Mouse (Mus musculus) embryo, embryonic 9.5 days (tissue): Measurements from ENCODE around the gene Arl3.
"Not testable (repeated sequence)": the region's sequence is repeated elsewhere in the genome, so short reads cannot be mapped to it uniquely, and the experiment has no call there.

ENCODE experiments used
- DNase-seq: peaks from one replicate; pipeline ENCODE4 v3.0.0-alpha.2; 2017; ENCODE audit errors: extremely low spot score

Arl3 gene

GRCm38 (mm10) chr19:46591575-46591974, 18.6 kb upstream of the Arl3 start:
- DNase-seq, result no peak

GRCm38 (mm10) chr19:46587823-46588508, 15.0 kb upstream of the Arl3 start:
- peak; percentile 84 for DNase-seq

GRCm38 (mm10) chr19:46575196-46575595, 2.2 kb upstream of the Arl3 start:
- no peak for DNase-seq

- no peak for DNase-seq
Measured at GRCm38 (mm10) chr19:46573990-46574389, 992 bp upstream of the Arl3 start.

GRCm38 (mm10) chr19:46572548-46572947, 450 bp downstream of the Arl3 start:
- DNase-seq, result no peak

GRCm38 (mm10) chr19:46571878-46572244, 1.1 kb downstream of the Arl3 start:
- peak; percentile 29 for DNase-seq

GRCm38 (mm10) chr19:46571211-46571877, 1.7 kb downstream of the Arl3 start:
- DNase-seq, result not testable (repeated sequence)

GRCm38 (mm10) chr19:46564043-46564462, 8.9 kb downstream of the Arl3 start:
- no peak for DNase-seq

GRCm38 (mm10) chr19:46563603-46564002, 9.4 kb downstream of the Arl3 start:
- no peak for DNase-seq

GRCm38 (mm10) chr19:46562581-46563515, 10.2 kb downstream of the Arl3 start:
- no peak for DNase-seq

GRCm38 (mm10) chr19:46562132-46562531, 10.9 kb downstream of the Arl3 start:
- DNase-seq, result peak; percentile 37

GRCm38 (mm10) chr19:46558631-46559030, 14.4 kb downstream of the Arl3 start:
- DNase-seq, result no peak

GRCm38 (mm10) chr19:46558009-46558408, 15.0 kb downstream of the Arl3 start:
- no peak for DNase-seq

- DNase-seq, result no peak
Measured at GRCm38 (mm10) chr19:46553541-46553955, 19.4 kb downstream of the Arl3 start.

- DNase-seq, result no peak
Measured at GRCm38 (mm10) chr19:46552496-46552895, 20.5 kb downstream of the Arl3 start.

- no peak for DNase-seq
Measured at GRCm38 (mm10) chr19:46550385-46550784, 22.6 kb downstream of the Arl3 start.

GRCm38 (mm10) chr19:46548110-46548509, 24.9 kb downstream of the Arl3 start:
- DNase-seq, result no peak

GRCm38 (mm10) chr19:46547565-46547964, 25.4 kb downstream of the Arl3 start:
- DNase-seq, result no peak

- DNase-seq, result no peak
Measured at GRCm38 (mm10) chr19:46542750-46543149, 30.2 kb downstream of the Arl3 start.

GRCm38 (mm10) chr19:46538213-46538612, 34.8 kb downstream of the Arl3 start:
- DNase-seq, result no peak

- DNase-seq, result no peak
Measured at GRCm38 (mm10) chr19:46537357-46537756, 35.6 kb downstream of the Arl3 start.

- no peak for DNase-seq
Measured at GRCm38 (mm10) chr19:46534542-46535098, 38.4 kb downstream of the Arl3 start.
